Mouse (Mus musculus): Measurements from ENCODE around the gene Spsb1.

The Spsb1 gene

GRCm38 (mm10) chr4:149882139-149882916 lies 72.5 kb downstream of the Spsb1 start:
- no peak for DNase-seq (ENCODE audit: low spot score)

GRCm38 (mm10) chr4:149880908-149881307 lies 73.9 kb downstream of the Spsb1 start:
- DNase-seq (ENCODE audit: low spot score), result no peak

GRCm38 (mm10) chr4:149879980-149880379 lies 74.9 kb downstream of the Spsb1 start:
- DNase-seq (ENCODE audit: low spot score), result no peak

- peak; percentile 54 for DNase-seq (ENCODE audit: low spot score)
These were observed 76.8 kb downstream of the Spsb1 start for GRCm38 (mm10) chr4:149878021-149878449.

GRCm38 (mm10) chr4:149877202-149877601 lies 77.6 kb downstream of the Spsb1 start:
- no peak for DNase-seq (ENCODE audit: low spot score)

GRCm38 (mm10) chr4:149876761-149877160 lies 78.1 kb downstream of the Spsb1 start:
- no peak for DNase-seq (ENCODE audit: low spot score)

GRCm38 (mm10) chr4:149875986-149876501 lies 78.8 kb downstream of the Spsb1 start:
- DNase-seq (ENCODE audit: low spot score), result no peak

GRCm38 (mm10) chr4:149875296-149875695 lies 79.5 kb downstream of the Spsb1 start:
- no peak for DNase-seq (ENCODE audit: low spot score)

GRCm38 (mm10) chr4:149872236-149872635 lies 82.6 kb downstream of the Spsb1 start:
- DNase-seq (ENCODE audit: low spot score), result no peak

GRCm38 (mm10) chr4:149871582-149871981 lies 83.3 kb downstream of the Spsb1 start:
- no peak for DNase-seq (ENCODE audit: low spot score)

- DNase-seq (ENCODE audit: low spot score), result no peak
These were observed 83.8 kb downstream of the Spsb1 start for GRCm38 (mm10) chr4:149871014-149871413.

GRCm38 (mm10) chr4:149870412-149870811 lies 84.4 kb downstream of the Spsb1 start:
- DNase-seq (ENCODE audit: low spot score), result no peak

GRCm38 (mm10) chr4:149868725-149869124 lies 86.1 kb downstream of the Spsb1 start:
- no peak for DNase-seq (ENCODE audit: low spot score)

- DNase-seq (ENCODE audit: low spot score), result no peak
These were observed 86.8 kb downstream of the Spsb1 start for GRCm38 (mm10) chr4:149868009-149868408.

- no peak for DNase-seq (ENCODE audit: low spot score)
These were observed 87.5 kb downstream of the Spsb1 start for GRCm38 (mm10) chr4:149867351-149867750.

GRCm38 (mm10) chr4:149864395-149864794 lies 90.4 kb downstream of the Spsb1 start:
- no peak for DNase-seq (ENCODE audit: low spot score)

GRCm38 (mm10) chr4:149863522-149863921 lies 91.3 kb downstream of the Spsb1 start:
- no peak for DNase-seq (ENCODE audit: low spot score)

GRCm38 (mm10) chr4:149860393-149860792 lies 94.5 kb downstream of the Spsb1 start:
- DNase-seq (ENCODE audit: low spot score), result no peak

GRCm38 (mm10) chr4:149858584-149858983 lies 96.3 kb downstream of the Spsb1 start:
- DNase-seq (ENCODE audit: low spot score), result peak; percentile 82

- no peak for DNase-seq (ENCODE audit: low spot score)
These were observed 96.7 kb downstream of the Spsb1 start for GRCm38 (mm10) chr4:149858097-149858496.

GRCm38 (mm10) chr4:149857688-149858087 lies 97.2 kb downstream of the Spsb1 start:
- DNase-seq (ENCODE audit: low spot score), result no peak

GRCm38 (mm10) chr4:149855892-149856807 lies 98.7 kb downstream of the Spsb1 start:
- DNase-seq (ENCODE audit: low spot score), result no peak
